Mouse (Mus musculus) hindbrain, embryonic 14.5 days (tissue): Measurements from ENCODE around the gene Pla2g6. TPM values are rescaled to one million over a fixed set of nuclear protein-coding genes. Genes with fewer than 3 reads are reported as not detected.
A peak's percentile ranks its signal among the peaks of the same experiment; 100 is the strongest.

Experiments
- ATAC-seq: fragments of 200-750 bp; cut with Nextera tagmentation; 2 replicates; pipeline ENCODE4 v1.8.0; 2017; ENCODE audit warnings: moderate number of reproducible peaks, mild to moderate bottlenecking, moderate TSS enrichment, moderate library complexity; ENCODE audit not compliant: low FRiP score
- DNase-seq: peaks from one replicate; pipeline ENCODE4 v3.0.0-alpha.2; 2015; ENCODE audit warnings: low spot score
- H3K27ac ChIP-seq: fragments of 300-500 bp; sonication (generic); 2 replicates; pipeline ENCODE4 v1.5.1; 2014; ENCODE audit warnings: mild to moderate bottlenecking, moderate library complexity
- H3K27me3 ChIP-seq: fragments of 300-500 bp; sonication (generic); 2 replicates; pipeline ENCODE4 v1.6.1; 2014; ENCODE audit warnings: mild to moderate bottlenecking, low read length, mixed read lengths; ENCODE audit not compliant: control insufficient read depth, insufficient read depth
- H3K36me3 ChIP-seq: fragments of 300-500 bp; sonication (generic); replicated peaks from 2 replicates; pipeline ENCODE4 v1.6.1; 2014; ENCODE audit not compliant: control insufficient read depth, insufficient read depth
- H3K4me1 ChIP-seq: fragments of 300-500 bp; sonication (generic); replicated peaks from 2 replicates; pipeline ENCODE4 v1.6.1; 2014; ENCODE audit warnings: antibody characterized with exemption, low read length, mixed read lengths; ENCODE audit not compliant: control insufficient read depth, insufficient read depth
- H3K4me2 ChIP-seq: fragments of 300-500 bp; sonication (generic); replicated peaks from 2 replicates; pipeline ENCODE4 v1.6.1; 2014; ENCODE audit warnings: mild to moderate bottlenecking, moderate library complexity
- H3K4me3 ChIP-seq: fragments of 300-500 bp; sonication (generic); replicated peaks from 2 replicates; pipeline ENCODE4 v1.5.1; 2014; ENCODE audit warnings: mild to moderate bottlenecking, low read length
- H3K9ac ChIP-seq: fragments of 300-500 bp; sonication (generic); 2 replicates; pipeline ENCODE4 v1.6.1; 2014
- H3K9me3 ChIP-seq: fragments of 300-500 bp; sonication (generic); 2 replicates; pipeline ENCODE4 v1.6.1; 2016; ENCODE audit warnings: low read length; ENCODE audit not compliant: control insufficient read depth
- WGBS: fragments of 180-500 bp; shearing (Covaris S2); extraction: QIAGEN DNeasy Blood & Tissue Kit; methylation state at CpG from one replicate; pipeline ENCODE4 v1.1.7; 2014; 5-methylcytosine and 5-hydroxymethylcytosine counted together
- polyA plus RNA-seq: library from polyadenylated mRNA; unstranded; fragments of >200 nt; fragmentation: Nextera tagmentation; extraction: Ambion mirVana; gene quantifications from 2 replicates; pipeline ENCODE4 v1.2.1, GENCODE M21; 2014

Pla2g6 gene
- 21.2 and 22.9 TPM in 2 replicates for polyA plus RNA-seq

DNA sequence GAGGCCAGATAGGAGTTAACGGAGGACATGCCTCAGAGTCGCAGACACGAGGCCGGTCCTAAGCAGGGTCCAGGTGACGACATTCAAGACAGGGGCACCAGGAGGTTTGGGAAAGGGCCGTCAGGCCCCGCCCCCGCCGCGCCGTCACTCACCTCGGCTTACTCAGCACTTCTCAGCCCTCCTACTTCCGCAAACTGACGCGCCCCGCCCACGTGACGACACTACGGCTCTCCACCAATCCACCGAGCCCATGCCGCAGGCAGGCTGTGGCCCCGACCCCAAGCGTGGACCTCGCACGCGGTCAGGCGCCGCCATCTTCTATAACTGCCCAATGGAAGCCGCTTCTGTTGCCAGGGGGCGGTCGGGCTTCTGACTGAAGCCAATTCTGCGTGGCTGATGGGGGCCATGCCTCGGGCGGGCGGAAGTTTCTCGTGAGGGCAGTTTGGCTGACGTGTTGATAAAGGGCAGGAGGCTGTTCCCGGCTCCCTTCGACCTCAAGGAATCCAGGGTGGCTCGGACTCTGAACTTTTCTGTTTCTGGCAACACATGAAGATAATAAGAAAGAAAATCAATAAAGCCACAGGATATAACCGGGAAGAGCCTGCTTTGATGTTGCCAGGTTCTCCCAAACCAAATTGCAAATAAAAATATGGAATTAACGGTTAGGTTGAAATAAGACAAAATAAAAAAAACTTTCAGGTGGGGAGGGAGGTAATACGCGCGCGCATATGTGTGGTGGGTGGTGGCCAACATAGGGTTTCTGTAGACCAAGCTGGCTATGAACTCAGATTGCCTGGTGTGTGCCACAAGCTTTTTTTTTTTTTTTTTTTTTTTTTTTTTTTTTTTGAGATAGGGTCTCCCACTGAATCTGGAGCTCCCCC is at the start of gene Pla2g6:
TSS of gene Pla2g6 (minus strand) at position 333 of the 881 bp plus-strand sequence.
- peak within 1 kb of the TSS; percentile 69 for H3K9ac ChIP-seq
- H3K4me1 ChIP-seq, result peaks cover 29% of the 10 kb centered on the region
- no peaks in the 10 kb centered on the region for H3K27me3 ChIP-seq
- peak within 1 kb of the TSS; percentile 69 for H3K4me2 ChIP-seq
- peak within 1 kb of the TSS; percentile 51 for H3K4me3 ChIP-seq
- no peaks in the 10 kb centered on the region for H3K9me3 ChIP-seq
- DNase-seq, result peak; percentile 97
- H3K27ac ChIP-seq, result peak within 1 kb of the TSS; percentile 93
- ATAC-seq, result peak; percentile 97
- 4% methylated on average over 46 of the region's 46 CpGs for WGBS
- no peaks in the 10 kb centered on the region for H3K36me3 ChIP-seq

DNA sequence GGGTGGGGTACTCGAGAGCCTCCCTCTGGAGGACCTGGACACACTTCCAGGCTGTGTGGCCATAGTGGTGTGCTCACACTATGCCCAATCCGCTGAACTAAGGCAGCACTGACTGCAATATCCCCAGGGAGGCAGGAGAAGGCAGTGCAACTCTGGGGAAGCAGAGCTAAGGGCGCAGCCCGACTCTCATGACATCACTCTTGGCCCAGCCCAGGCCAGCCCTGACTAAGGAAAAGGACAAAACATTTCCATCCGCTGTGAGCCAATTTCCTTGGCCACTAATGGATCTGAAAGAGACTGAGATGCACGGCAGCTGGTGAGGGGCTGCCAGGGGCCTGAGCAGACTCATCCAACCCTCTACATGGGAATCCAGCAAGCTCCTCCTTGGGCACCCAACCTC is 49.5 kb upstream of the Pla2g6 start:
- no peaks in the 10 kb centered on the region; the same call in 1 of the 2 replicates for H3K4me1 ChIP-seq
- no peak for ATAC-seq
- no peak overlapping the region for H3K4me3 ChIP-seq
- H3K9ac ChIP-seq, result no peak overlapping the region
- H3K36me3 ChIP-seq, result peaks cover 49% of the 10 kb centered on the region
- H3K9me3 ChIP-seq, result no peaks in the 10 kb centered on the region
- H3K27ac ChIP-seq, result no peak overlapping the region
- 89% methylated on average over 6 of the region's 6 CpGs for WGBS
- no peak for DNase-seq
- no peaks in the 10 kb centered on the region for H3K27me3 ChIP-seq
- no peak overlapping the region for H3K4me2 ChIP-seq

DNA sequence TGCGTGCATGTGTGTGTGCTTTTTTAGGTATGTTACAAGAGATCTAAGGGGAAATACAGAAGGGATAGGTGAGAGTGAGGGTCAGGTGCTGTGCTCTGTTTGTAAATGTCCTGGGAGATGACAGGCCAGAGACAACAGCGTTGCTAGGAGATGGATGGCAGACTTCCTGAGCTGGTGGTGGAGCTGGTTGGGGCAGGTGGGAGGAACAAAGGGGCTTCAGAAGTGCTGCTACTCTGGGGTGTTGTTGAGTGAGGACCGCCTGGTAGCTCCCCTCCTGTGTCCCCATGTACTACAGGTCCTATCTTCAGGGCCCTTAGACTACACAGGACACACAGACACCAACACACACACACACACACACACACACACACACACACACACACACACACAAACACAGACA is 46.6 kb upstream of the Pla2g6 start:
- Histone ChIP-seq H3K27me3 (no peaks in the 10 kb centered on the region), H3K4me3 (no peak overlapping the region), H3K4me2 (no peak overlapping the region), H3K36me3 (peaks cover 66% of the 10 kb centered on the region), H3K9me3 (no peaks in the 10 kb centered on the region), H3K27ac (no peak overlapping the region), H3K4me1 (no peaks in the 10 kb centered on the region), H3K9ac (no peak overlapping the region)
- ATAC-seq, result no peak
- 54% methylated on average over 3 of the region's 3 CpGs for WGBS
- DNase-seq, result no peak

DNA sequence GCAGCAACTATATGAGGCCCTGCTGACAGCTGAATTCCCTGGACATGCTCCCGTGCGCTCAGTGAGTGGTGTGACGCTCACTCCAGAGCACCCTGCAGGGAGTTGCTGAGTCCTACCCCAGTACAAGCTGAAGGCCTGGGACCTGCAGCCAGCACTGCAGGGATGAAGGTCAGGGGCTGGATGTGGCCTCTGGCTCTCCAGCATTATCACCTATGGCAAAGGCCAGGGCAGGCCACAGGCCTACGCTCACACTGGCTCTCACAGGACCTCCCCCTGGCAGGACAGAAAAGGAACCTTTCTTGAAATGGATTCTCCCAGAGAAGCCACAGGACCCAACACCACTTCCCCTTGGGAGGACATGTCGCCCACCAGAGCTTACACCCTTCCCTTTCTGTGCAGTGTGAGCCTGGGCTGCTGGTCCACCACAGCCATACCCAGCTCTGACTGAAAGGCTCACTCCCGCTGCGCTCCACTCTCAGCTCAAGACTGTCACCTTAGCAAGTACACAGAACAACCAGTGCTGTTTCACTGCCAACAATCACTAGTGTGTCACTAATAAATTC is 42.2 kb upstream of the Pla2g6 start:
- H3K36me3 ChIP-seq, result peaks cover 76% of the 10 kb centered on the region
- WGBS, result 71% methylated on average over 7 of the region's 7 CpGs
- H3K9me3 ChIP-seq, result no peaks in the 10 kb centered on the region
- H3K27me3 ChIP-seq, result no peaks in the 10 kb centered on the region
- H3K27ac ChIP-seq, result no peak overlapping the region
- no peak overlapping the region for H3K4me3 ChIP-seq
- no peak overlapping the region for H3K9ac ChIP-seq
- H3K4me1 ChIP-seq, result no peaks in the 10 kb centered on the region
- ATAC-seq (no peak), DNase-seq (no peak)
- H3K4me2 ChIP-seq, result no peak overlapping the region

DNA sequence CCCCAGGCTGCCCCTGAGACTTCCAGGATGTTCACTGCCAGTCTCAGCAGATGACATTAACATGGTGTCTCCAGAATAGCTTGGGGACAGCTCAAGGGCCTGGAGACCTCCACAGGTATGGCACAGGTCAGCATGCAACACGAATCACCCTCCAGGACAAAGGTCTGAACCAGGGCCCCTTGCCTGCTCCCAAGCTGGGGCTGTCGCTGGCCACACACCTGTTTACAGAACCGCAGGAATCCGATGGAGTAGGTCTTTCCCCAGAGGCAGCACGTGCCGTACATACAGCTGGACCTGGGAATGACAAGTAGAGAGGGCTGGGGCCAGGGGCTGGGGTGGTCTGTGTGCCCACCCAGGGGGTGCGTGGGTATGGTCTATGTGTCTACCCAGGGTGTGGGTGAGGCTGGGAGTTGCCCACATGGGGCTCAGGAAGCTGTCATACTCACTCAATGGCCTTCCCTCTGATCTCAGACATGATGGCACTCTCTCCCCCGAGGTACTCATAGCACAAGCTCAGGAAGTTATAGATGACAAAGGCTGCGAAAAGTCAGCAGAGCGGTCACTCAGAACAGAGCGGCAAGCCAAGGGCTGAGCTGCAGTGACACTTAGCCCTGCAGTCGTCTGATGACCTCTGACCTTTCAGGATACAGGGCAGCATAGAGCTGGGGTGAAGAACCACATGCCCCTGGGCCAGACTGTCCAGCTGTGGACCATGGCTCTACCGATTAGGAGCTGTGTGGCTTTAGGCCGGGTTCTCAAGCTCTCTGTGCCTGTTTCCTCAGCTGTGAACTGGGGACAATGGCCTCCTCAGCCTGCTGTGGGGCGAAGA is 41.5 kb upstream of the Pla2g6 start:
- Histone ChIP-seq H3K27me3 (no peaks in the 10 kb centered on the region), H3K4me1 (no peaks in the 10 kb centered on the region), H3K4me2 (no peak overlapping the region), H3K9ac (no peak overlapping the region), H3K4me3 (no peak overlapping the region), H3K36me3 (peaks cover 81% of the 10 kb centered on the region), H3K9me3 (no peaks in the 10 kb centered on the region), H3K27ac (no peak overlapping the region)
- 73% methylated on average over 15 of the region's 15 CpGs for WGBS
- DNase-seq (no peak), ATAC-seq (no peak)

DNA sequence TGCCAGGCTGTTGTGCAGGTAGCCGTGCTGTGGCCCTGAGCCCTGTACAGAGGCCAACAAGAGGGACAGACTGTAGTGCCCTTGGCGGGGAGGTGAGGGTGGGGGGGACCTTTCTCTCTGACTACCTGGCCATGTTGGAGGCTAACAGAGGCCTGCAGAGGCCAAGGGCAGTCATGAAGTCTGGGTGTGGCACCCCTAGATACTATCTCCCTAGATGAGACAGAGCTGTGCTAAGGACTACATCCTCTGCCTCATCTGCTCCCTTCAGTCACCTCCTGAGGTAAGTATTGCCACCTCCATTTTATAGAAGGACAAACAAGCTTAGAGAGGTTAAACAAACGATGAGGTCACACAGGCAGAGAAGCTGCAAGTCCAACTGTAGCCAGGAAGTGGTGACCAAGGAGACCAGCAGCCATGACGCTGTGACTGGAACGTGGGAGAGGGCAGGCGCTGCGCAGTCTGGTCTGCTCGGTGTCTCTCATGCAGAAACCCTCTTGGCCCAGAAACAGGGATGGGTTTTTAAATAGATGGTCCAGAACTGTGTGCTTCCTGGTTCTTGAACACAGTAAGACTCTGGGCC is 40.8 kb upstream of the Pla2g6 start:
- DNase-seq (no peak), ATAC-seq (no peak; the same call in 1 of the 2 replicates)
- no peak overlapping the region for H3K27ac ChIP-seq
- no peaks in the 10 kb centered on the region for H3K9me3 ChIP-seq
- H3K9ac ChIP-seq, result no peak overlapping the region
- no peaks in the 10 kb centered on the region for H3K4me1 ChIP-seq
- H3K36me3 ChIP-seq, result peaks cover 83% of the 10 kb centered on the region
- no peaks in the 10 kb centered on the region for H3K27me3 ChIP-seq
- no peak overlapping the region for H3K4me2 ChIP-seq
- H3K4me3 ChIP-seq, result no peak overlapping the region
- WGBS, result 82% methylated on average over 8 of the region's 8 CpGs

DNA sequence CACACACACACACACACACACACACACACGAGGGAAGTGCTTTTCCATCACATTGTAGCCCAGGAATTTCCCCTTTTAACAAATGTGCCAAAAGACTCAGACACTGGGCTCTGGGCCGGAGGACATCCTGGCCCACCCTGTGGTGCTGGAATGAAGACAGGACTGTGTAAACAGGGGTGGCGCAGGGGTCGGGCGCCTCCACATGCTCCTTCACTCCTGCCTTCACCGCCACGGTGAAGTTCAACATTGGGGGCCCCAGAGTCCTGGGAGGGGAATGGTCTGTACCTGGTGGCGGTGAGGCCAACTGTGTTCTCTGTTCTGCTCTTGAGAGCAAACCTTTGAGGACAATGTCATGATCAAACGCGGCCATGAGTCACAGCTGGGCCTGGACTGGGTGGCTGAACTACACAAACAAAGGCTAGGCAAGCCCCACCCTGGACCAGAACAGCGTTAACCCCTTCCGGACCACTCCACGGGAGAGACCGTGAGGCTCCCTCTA is 40.2 kb upstream of the Pla2g6 start:
- H3K27ac ChIP-seq, result no peak overlapping the region
- H3K9ac ChIP-seq, result no peak overlapping the region
- no peaks in the 10 kb centered on the region for H3K4me1 ChIP-seq
- H3K27me3 ChIP-seq, result no peaks in the 10 kb centered on the region
- DNase-seq (no peak), ATAC-seq (no peak)
- H3K4me3 ChIP-seq, result no peak overlapping the region
- H3K4me2 ChIP-seq, result no peak overlapping the region
- 73% methylated on average over 14 of the region's 14 CpGs for WGBS
- no peaks in the 10 kb centered on the region for H3K9me3 ChIP-seq
- peaks cover 84% of the 10 kb centered on the region for H3K36me3 ChIP-seq

DNA sequence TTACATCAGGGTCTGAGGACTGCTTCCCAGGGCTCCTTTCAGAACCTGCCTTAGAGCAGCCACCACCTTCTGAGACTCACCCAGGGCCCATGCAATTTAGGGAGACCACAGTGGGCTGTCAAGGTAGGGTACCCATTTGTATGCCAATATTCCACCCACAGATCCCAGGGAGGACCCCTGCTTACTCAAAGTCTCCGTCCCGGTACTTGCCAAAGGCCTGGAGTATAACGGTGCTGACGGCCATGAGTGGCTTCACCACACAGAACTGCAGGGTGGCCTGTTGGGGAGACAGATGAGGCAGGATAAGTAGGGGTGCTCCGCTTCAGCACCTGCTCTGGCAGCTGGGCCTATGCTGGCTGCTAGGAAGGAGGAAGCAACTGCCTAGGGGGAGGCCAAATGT is 38.2 kb upstream of the Pla2g6 start:
- ATAC-seq (no peak), DNase-seq (no peak)
- Histone ChIP-seq H3K9ac (no peak overlapping the region), H3K27ac (no peak overlapping the region), H3K27me3 (no peaks in the 10 kb centered on the region), H3K36me3 (peaks cover 88% of the 10 kb centered on the region), H3K4me1 (no peaks in the 10 kb centered on the region), H3K9me3 (no peaks in the 10 kb centered on the region), H3K4me2 (no peak overlapping the region), H3K4me3 (no peak overlapping the region)
- 95% methylated on average over 5 of the region's 5 CpGs for WGBS

DNA sequence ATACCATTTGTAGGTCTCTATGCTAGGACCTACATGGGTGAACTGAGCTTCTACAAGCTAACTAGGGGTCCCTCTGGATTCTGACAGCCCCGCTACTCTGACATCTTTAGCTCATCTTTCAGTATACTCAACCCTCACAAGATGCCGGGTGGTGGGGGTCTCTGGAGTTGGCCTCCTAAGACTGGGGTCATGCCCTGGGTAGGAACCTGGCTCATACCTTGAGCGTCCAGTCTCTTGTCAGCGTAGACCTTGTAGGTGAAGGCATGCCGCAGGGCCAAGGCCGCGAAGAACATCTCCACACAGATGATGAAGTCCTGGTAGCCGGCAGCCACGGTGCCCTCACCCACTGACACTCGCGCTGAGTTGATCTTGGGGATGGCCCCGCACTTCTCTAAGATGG is 36.9 kb upstream of the Pla2g6 start:
- no peak overlapping the region for H3K9ac ChIP-seq

More for the DNA sequence above, 36.9 kb upstream of the Pla2g6 start:
- H3K4me2 ChIP-seq, result no peak overlapping the region
- DNase-seq, result no peak
- H3K36me3 ChIP-seq, result peaks cover 88% of the 10 kb centered on the region
- ATAC-seq, result no peak
- H3K4me1 ChIP-seq, result no peaks in the 10 kb centered on the region
- no peaks in the 10 kb centered on the region for H3K27me3 ChIP-seq
- WGBS, result 99% methylated on average over 12 of the region's 12 CpGs
- no peaks in the 10 kb centered on the region for H3K9me3 ChIP-seq
- no peak overlapping the region for H3K27ac ChIP-seq
- no peak overlapping the region for H3K4me3 ChIP-seq
